Mouse (Mus musculus) urinary bladder, postnatal 25 days (tissue): ENCODE results near the gene Gucd1.

Experiments
- DNase-seq: peaks from one replicate; pipeline ENCODE4 v3.0.0; 2022; ENCODE audit warnings: low spot score

Gene Gucd1

GRCm38 (mm10) chr10:75320321-75320720 is 197.5 kb downstream of the Gucd1 start:
- DNase-seq: no peak

DNA sequence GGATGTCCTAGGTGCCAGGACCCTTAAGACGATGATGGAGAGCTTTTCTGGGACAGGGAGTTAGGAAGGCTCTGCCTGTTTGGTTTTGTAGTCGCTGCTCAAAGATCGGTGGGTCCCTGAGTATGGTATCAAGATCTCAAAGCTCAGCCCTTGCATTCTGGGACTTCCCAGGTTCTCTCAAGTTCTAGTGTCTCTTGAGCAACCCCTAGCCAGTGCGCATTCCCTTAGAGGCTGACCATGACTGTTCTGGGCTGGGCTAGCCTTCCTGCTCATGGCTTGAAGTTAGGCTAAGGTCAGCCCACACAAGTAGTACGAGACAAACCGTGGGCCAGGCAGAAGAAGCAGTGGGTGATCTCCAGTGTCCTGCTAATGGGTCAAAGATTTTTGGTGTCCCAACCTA is 199.6 kb downstream of the Gucd1 start:
- no peak for DNase-seq

GRCm38 (mm10) chr10:75316908-75317761 is 200.6 kb downstream of the Gucd1 start:
- DNase-seq: peak; percentile 79

- no peak for DNase-seq
Observed at GRCm38 (mm10) chr10:75316872-75316907, 201.1 kb downstream of the Gucd1 start, which contains the start of gene Adora2a. TSS of gene Adora2a (plus strand) at chr10:75316877.

GRCm38 (mm10) chr10:75316472-75316871 is 201.3 kb downstream of the Gucd1 start:
- no peak for DNase-seq

GRCm38 (mm10) chr10:75315756-75316155 is 202.0 kb downstream of the Gucd1 start:
- DNase-seq: no peak

- DNase-seq: no peak
Observed at GRCm38 (mm10) chr10:75314190-75314980, 203.4 kb downstream of the Gucd1 start.

DNA sequence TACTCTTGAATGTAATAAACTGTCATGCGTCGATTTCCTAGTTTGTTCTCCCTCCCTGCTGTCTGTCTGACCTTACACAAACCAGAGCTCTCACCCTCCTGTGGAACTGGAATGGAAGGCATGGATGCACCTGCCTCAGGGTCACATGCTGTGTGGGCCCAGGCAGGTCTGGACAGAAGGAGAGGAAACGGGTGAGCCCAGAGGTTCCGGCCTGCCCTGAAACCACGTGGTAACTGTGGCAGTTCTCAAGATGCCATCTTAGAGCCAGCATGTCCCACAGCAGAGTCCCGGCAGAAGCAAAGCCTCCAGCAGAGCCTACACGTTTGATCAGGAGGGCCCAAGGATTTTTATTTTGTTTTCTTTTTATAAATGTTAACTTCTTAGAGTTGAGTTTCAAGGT is 205.4 kb downstream of the Gucd1 start:
- DNase-seq: no peak

DNA sequence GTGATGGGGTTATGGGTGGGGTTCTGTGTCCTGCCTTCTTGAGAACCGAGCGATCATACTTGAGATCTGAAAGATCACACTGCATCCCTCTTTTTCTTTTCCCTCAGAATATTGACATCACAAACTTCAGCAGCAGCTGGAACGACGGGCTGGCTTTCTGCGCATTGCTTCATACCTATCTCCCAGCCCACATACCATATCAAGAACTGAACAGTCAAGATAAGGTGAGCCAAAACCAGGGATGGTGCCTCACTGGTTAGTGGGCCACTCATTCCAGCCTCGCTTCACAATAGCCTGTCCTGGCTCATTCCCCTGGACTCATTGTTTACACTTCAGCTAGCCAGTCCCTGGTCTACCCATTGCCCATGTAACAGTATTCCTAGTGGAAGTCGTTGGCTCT is 210.6 kb downstream of the Gucd1 start:
- no peak for DNase-seq

DNA sequence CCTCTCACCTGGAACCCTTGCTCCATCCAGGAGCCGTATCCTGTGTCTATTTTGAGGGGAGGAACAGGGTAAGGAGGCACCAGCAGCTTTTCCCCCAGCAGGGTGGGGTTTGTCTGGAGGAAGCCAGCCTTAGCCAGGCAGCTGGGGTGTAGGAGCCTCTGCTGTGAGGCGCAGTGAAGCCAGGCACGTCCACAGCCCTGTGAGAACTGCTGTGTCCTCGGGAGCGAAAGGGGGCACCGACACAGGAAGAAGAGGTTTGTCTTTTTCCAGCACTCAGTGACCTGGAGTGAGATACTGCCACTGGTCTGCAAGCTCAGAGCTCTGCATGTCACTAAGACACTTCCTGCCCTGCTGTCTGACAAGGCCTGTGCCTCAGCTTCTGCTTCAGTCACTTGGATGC is 213.4 kb downstream of the Gucd1 start:
- DNase-seq: no peak

DNA sequence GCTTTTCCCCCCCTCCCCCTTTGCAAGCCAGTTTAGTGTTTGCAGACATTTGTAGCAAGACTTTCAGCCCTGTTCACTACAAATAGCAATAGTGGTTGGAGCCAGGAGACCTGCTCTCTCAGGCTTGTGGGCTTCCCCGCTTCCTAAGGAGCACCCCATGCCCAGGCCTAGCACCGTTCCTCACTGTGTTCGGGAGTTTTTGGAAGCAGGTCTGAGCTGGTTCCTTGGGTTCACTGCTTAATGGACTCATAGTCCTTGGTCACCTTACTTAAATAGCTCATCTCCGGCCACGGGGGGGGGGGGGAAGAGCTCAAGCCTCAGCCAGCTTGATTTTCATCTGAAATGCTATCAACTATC is 213.7 kb downstream of the Gucd1 start:
- no peak for DNase-seq

DNA sequence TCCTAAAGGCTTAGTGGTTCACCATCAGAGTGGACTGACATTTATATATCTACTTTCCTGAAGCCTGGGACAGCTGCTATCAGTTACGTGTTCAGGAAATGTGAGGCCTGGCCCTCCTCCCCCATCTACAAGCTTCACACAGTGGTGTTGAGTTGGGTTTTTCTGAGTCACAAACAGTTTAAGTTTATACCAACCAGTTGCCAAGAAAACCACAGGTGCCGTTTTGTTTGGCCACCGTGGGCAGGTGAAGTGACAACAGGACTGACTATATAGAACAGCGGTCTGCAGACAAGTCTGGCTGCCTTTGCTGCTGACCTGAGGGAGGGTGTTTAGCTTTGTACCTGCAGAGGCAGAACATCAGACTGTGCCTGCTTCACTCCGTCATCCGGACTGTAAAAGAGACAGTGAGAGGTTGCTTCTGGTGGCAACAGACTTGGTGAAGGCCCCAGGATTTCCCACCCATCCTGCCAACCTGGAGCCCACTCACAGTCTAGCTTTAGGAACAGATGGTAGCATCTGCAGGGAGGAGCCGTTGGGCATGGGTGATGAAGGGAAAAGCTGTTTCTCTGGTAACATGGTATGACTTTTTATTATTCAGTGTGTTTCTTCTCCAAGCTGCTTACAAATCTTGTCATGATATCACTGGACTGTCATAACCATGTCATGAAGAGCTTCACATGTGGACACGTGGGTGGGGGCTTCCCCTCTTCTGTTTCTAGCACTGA is 214.3 kb downstream of the Gucd1 start:
- no peak for DNase-seq

GRCm38 (mm10) chr10:75302536-75302935 is 215.2 kb downstream of the Gucd1 start:
- no peak for DNase-seq

- no peak for DNase-seq
Observed at GRCm38 (mm10) chr10:75301937-75302336, 215.8 kb downstream of the Gucd1 start.

DNA sequence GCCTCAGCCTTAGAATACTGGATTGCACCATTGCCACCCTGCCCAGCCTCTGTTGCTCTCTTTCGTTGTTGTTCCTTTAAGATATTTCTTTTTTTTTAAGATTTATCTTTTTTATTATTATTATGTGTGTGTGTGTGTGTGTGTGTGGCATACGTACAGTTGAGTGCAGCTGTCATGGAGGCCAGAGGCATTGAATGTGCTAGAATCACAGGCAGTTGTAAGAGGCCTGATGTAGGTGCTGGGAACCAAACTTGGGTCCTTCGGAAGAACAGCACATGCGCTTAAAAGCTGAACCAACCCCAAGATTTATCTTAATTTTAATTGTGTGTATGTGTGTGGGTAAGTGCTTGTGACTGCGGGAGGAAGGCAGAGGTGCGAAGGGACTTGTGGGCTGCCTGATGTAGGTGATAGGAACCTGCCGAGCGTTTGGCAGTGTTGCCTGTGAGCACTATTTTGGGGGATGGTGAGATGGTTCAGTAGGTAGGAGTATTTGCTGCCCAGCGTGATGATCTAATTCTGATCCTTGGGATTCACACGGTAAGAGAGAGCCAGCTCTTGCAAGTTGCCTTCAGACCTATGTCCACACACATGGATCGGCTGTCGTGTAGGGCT is 216.5 kb downstream of the Gucd1 start:
- no peak for DNase-seq
